Mouse (Mus musculus) erythroid progenitor cell, adult 5-6 weeks (primary cell): ENCODE measurements around the gene Zfyve28. TPM values are rescaled to one million over a fixed set of nuclear protein-coding genes. Genes with fewer than 3 reads are reported as not detected.

ENCODE experiments used
- ATAC-seq: replicated peaks from 2 replicates; pipeline ENCODE4 v1.8.0; 2016; ENCODE audit warnings: moderate number of reproducible peaks, mild to moderate bottlenecking, moderate TSS enrichment, inconsistent platforms; ENCODE audit not compliant: poor library complexity, low FRiP score, severe bottlenecking
- total RNA-seq, 2 experiments: library from RNA; stranded (forward) in 1 of 2; stranded (reverse) in 1 of 2; fragments of 150-400 nt in 1 of 2; fragments of 186-747, 209-891 nt in 1 of 2; gene quantifications; 2 replicates each; pipeline versions ENCODE4 v1.2.3 to v1.2.4; 2015 to 2017; ENCODE audit warnings: low replicate concordance in 2 of 2

Zfyve28 gene
- total RNA-seq, 2 experiments from 2014 or later: 0.30 TPM; not detected in 1

GRCm38 (mm10) chr5:34254309-34254708 is 33.9 kb downstream of the Zfyve28 start:
- no peak for ATAC-seq

GRCm38 (mm10) chr5:34252967-34253519 is 35.2 kb downstream of the Zfyve28 start:
- ATAC-seq: no peak

- no peak for ATAC-seq
These were observed 35.8 kb downstream of the Zfyve28 start for GRCm38 (mm10) chr5:34252307-34252966.

- no peak for ATAC-seq
These were observed 36.5 kb downstream of the Zfyve28 start for GRCm38 (mm10) chr5:34251794-34252193.

- no peak for ATAC-seq
These were observed 38.2 kb downstream of the Zfyve28 start for GRCm38 (mm10) chr5:34250090-34250489.

GRCm38 (mm10) chr5:34249132-34249531 is 39.1 kb downstream of the Zfyve28 start:
- no peak for ATAC-seq

GRCm38 (mm10) chr5:34246443-34246842 is 41.8 kb downstream of the Zfyve28 start:
- no peak for ATAC-seq

- no peak for ATAC-seq
These were observed 45.2 kb downstream of the Zfyve28 start for GRCm38 (mm10) chr5:34243062-34243461.

GRCm38 (mm10) chr5:34242224-34242963 is 45.9 kb downstream of the Zfyve28 start:
- ATAC-seq: no peak

GRCm38 (mm10) chr5:34238444-34238843 is 49.8 kb downstream of the Zfyve28 start:
- ATAC-seq: no peak

GRCm38 (mm10) chr5:34235898-34236420 is 52.3 kb downstream of the Zfyve28 start:
- ATAC-seq: 0 out of 2 replicates have a peak, but pooled peaks have one; percentile 50

GRCm38 (mm10) chr5:34235056-34235455 is 53.2 kb downstream of the Zfyve28 start:
- no peak for ATAC-seq

- ATAC-seq: no peak
These were observed 55.1 kb downstream of the Zfyve28 start for GRCm38 (mm10) chr5:34233221-34233515.

GRCm38 (mm10) chr5:34232481-34233220 is 55.6 kb downstream of the Zfyve28 start:
- ATAC-seq: no peak

GRCm38 (mm10) chr5:34231901-34232300 is 56.3 kb downstream of the Zfyve28 start:
- ATAC-seq: no peak

GRCm38 (mm10) chr5:34230599-34231485 is 57.4 kb downstream of the Zfyve28 start:
- no peak for ATAC-seq

- no peak for ATAC-seq
These were observed 58.7 kb downstream of the Zfyve28 start for GRCm38 (mm10) chr5:34229503-34229902.

- ATAC-seq: no peak
These were observed 62.7 kb downstream of the Zfyve28 start for GRCm38 (mm10) chr5:34225516-34225915.

- ATAC-seq: no peak
These were observed 63.7 kb downstream of the Zfyve28 start for GRCm38 (mm10) chr5:34224515-34224914.
